Mouse (Mus musculus) right cerebral cortex, adult 18-20 months (tissue): ENCODE measurements at regions not wholly inside any gene's neighbourhood (a gene's known extent, or its start where the extent isn't known, plus 50 kb on each side); places are given as distances from the start of the nearest gene placed in this dataset.
A peak's percentile ranks its signal among the peaks of the same experiment; 100 is the strongest.

Experiments
- DNase-seq: peaks from one replicate; pipeline ENCODE4 v3.0.0; 2022; ENCODE audit warnings: mixed read lengths

DNA sequence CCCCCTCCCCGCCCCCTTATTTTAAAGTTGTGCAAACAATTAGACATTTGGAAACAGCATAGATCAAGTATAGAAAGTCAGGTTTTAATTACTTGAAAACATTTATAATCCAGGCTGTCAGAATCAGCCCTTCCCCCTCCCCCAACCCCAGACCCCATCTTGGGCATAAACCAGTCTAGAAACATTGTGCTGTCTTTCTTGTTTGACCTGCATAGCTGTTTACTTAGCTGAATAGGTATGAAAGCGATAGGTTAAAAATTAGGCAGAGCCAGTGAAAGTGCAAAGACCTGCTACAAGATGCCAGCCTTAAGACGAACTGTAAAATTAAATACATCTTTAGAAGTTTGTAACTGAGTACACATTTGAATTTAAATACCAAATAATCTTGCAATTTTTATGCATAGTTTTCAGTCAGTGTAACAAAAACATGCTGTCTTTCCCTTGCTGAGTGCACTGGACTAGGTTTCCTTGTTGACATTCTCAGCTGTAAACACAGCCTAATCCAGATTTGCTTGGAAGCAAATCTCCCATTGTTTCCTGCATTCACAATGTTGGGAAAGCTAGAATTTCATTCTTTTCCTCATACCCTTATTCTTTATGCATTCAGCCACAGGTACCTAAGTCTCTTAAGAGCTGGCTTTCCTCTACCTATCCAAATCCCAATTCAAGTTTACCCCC, 234.2 kb upstream of the Tbx18 start:
- DNase-seq: no peak

DNA sequence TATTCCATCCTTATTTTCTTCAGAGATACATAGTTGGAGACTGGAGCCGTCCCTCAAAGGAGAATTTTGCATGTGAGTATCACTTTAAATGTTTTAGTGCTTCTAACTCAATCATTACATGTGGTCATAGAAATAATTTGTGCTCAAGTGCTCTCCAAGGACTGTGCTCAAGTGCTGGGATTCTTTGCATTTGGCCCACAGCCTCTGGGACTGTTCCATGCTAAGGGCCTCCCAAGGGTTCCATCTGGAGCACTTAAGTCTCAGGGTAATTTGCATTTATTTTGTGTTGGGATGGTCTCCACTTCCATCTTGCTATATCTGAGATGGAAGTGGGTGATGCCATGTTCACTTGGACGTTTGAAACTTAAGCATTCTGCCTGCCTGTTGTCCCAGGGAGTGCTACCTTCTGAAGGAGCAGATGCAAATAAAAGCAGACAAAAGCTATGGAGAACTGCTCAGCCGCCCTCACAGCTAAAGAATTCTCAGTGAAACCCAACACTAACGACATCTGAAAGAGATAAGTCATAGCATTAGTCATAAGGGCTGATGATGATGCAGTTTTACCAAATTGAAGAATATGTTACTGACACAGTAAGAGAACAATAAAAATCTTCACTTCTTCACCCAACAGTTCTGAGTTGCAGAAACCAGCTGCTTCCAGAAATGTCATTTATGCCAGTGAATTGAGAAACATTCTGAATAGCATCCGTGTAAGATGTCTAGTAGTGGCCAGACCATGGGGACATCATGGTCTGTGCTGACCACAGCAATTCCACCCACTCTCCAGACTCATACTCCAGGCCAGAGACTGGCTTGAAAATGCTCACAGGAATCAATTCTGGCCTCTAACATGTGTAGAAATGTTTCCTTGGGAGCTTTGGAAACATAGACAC, 237.4 kb upstream of the Tbx18 start:
- no peak for DNase-seq

DNA sequence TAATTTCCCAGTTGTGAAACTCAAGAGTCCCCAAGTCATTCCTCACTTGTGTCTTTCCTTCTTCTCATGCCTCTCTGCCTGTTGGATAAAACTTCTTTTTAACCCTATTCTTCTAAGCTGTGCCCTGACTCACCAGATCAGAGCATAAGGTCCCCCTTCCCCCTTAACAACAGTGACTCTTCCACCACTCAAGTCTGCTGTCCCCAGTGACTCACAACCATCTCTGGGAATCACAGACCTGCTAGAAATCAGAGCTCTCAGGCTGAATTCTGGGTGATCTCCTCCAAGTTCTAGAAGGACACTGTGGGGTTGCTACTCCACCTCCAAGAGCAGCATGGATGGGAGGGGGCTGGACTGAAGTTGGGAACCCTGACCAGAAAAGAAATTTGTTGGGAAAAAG, 239.5 kb upstream of the Tbx18 start:
- no peak for DNase-seq

DNA sequence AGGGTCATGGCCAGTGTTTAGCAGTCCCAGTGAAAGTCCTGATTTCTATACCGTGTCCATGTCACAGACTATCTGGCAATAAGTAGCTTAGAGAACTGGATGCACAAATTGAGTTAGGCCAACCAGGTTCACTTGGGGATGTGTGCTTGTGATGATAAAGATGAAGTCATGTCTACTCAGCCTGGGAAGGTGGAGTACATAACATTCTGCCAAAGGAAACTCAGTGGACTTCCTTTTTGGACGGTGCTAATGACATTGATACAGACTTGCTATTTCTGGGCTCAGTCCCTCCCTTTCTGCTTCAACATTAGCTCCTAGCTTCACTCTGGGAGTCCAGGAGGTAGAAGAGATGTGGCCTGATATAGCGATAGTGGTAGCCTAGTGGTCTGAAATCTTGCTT, 240.7 kb upstream of the Tbx18 start:
- no peak for DNase-seq

DNA sequence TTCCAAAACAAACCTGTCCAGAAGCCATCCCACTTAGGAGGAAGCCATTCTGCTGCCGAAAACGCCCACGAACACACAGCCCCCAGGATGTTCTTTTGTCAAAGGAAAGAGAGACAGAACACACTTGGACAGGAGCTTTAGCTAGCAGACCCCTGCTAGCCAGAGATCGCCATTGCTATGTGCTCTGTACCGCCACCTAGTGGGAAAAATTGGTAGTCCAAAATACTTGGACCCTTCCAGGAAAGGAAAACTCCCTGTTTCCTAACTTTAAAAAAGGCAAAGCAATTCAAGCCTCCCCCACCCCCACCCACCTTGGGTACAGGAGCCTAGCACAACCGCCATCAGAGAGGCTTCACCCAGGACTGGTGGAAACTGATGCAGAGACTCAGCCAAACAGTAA, 242.5 kb upstream of the Tbx18 start:
- no peak for DNase-seq

DNA sequence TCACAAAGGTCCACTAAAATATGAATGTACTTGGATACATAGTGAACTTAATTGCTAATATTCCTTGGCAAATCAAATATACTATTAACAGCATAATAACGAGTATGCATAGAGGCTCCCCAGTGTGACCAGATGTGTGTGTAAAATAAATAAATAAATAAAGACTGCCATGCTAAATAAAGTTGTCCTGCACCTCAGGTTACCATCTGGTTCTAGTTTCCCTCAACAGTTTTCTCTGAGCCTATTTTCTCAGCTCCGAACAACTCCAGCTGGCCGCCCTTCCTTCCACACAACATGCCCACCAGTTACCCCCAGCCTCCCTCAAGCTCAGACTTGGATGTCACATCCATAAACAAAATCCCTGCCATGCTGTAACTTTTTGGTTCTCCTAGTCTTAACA, 253.8 kb upstream of the Tbx18 start:
- no peak for DNase-seq

DNA sequence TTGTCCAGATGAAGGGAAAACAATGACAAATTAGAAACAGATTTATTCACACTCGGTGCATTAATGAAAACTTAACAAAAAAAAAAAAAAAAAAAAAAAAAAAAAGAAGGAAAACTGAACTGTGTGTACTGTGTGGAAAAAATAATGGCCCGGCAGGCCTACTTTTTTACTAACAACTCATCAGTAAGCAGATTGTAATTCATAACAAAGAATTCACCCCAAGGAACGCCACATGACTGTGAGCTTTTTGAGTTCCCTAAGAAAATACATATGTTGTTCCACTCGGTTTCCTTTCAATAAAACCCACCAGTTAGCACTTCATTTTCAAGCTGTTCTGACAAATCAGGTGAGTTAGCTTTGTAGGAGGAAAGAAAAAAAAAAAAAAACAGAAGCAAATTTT, 254.4 kb upstream of the Tbx18 start:
- DNase-seq: no peak

DNA sequence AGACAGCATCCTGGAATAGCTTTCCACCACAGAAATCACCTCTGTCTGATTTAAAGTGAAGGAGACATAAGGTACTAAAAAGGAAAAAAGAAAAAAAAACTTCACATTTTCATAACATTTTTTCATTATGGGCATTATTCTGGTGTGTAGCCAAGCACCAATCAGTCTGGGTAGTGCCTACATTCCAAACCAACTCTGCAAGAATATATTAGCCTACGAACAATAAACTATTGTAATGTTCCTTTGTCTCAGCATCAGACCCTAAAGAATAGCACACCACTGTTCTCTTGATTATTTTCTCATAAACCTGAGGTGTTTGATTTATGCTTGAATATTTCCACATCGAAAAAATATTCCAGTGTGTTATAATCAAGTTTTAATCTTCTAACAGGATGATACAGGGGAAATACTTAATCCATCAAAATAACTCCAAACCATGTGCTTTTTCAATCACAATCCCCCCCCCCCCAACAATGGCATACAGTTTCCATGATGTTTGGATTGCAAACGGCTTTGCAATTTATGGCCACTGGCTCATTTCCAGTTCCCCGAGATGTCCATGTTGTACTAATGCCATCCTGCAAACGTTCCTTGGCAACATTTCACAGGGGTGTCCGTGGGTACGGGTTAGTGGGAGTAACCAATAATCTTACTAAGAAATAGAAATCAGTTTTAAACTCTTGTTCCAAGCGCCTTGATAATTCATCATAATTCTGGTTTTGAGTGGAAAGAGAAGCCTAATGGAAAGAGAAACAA, 275.1 kb upstream of the Tbx18 start:
- DNase-seq: no peak

DNA sequence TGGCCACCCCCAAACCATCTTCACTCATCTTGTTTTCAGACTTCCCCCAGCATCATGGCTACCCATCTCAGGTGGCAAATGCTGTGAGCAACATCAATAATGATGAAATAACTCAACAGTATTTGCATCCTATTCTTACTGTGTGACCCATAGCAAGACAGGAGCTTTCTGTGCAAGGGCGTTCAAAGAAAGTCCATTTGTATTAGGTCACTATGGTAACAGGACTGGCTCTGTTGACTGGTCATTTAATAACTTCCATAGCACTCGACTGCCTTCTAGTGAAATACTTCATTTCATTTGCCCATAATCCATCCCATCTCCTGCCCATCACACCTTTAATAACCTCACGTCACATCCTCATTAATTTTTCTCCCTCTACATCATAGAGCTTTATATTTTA, 292.7 kb upstream of the Tbx18 start:
- DNase-seq: no peak

DNA sequence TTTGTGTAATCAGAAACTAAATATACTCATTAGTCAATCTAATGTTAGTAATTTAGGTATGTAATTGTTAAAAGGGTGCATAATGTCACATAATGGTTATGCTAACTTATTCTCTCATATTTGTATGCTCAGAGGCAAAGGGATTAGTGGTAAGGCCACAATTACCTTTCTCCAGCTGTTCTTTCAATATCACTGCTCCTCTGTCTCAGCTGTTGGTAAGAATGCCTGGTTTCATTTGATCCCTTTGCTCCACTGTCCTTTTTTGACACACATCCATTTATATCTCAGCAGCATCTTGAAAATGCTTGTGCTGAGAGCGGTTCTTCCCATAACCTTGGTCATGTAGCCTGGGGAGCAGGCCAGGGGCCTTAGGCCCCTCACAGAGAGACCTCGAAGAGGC, 294.9 kb upstream of the Tbx18 start:
- no peak for DNase-seq

DNA sequence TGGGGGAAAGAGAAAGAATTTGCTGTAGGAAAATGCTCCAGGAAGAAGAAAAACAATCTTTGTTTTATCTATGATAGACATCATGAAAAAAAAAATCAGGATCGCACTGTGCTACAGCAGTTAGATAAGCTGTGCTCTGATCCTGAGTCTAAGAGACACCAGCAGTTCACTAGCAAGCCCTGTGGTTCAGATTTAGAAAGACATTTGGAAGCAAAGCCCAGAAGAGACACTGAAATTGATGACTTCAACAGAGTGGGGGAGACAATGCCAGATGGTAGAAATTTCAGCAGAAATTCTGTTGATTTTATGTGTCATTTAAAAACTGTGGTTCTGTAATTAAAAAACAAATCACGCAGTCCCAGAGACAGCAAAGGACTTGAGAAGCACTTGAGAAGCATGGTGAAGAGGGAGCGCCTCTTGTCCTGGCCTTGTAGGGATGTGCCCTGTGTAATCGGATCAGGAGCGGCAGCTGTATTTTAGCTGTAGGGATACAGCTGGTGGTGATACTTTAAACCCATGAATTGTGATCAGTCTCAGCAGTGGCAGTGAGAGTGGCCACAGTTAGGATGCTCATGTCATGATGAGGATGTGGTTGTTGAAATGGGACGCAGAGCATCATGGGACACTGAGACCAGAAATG, 296.4 kb upstream of the Nt5e start:
- no peak for DNase-seq

DNA sequence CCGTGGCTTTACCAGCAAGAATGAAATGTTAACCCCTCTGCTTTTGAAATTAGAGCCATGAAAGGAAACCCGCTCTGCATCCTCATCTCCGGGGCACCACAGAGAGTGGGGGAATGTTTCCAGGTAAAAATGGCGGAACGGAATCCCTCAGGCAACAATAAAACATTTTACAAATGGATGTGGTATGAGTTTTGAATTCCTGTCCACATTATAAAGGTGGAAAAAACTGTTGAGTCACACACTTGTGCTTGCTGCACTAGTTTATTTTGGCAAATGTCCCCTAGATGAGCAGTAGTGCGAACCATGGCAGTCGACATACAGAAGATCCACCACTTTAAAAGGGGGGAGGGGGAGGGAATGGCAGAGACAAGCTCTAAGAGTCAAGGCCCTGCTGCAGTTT, 289.4 kb upstream of the Nt5e start:
- DNase-seq: no peak

DNA sequence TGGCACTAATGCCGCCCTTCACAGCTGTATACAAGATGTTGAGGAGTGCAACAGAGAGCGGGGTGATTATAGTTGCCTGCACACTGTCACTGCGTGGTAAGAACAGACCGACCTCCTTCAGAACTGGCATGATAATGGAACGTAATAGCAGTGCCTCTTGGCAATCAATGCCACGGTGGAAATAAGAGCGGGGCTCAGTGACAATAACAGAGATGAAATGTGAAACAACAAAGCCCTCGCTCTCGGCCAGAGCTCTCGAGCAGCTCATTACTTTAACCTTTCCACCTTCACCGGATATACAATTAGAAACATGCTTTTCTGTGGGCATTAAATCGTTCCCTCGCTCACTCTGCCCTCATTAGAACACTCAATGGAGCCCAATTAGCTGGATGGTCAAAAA, 277.7 kb upstream of the Nt5e start:
- DNase-seq: no peak

DNA sequence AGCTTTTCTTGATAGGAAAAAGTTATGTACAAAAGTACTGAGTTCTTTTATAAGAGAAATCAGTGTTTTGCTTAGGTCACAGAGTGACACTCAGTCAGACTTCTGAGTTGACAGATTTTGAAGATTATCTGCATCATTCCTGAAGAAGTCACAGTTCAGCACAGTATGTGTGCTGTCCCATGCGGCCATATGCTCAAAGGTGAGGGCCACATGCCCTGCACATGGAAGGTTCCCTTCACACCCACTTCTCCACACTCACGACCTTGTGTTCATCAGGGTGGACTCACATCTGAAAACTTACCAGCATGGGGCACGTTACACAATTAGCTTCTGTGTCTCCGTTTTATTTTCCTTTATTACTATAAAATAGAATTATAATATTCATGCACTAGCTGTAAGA, 277.2 kb upstream of the Nt5e start:
- DNase-seq: no peak

DNA sequence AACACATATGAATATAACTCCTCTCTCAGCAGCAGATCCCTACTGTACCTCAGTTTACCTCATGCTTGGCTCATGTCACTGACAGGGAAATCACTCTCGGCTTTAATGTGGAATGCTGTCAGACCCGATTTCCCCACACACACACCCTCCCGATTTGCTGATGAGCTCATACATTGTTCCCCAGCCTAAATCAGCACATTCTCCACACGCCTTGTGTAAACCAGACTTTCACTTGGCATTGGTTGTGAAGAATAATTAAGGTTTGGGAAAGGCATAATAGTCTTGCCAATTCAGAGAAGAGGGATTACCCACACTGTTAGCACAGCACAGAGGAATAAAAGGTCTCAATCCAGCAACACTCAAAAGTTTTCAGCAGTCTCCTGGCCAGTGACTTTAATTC, 268.4 kb upstream of the Nt5e start:
- no peak for DNase-seq

DNA sequence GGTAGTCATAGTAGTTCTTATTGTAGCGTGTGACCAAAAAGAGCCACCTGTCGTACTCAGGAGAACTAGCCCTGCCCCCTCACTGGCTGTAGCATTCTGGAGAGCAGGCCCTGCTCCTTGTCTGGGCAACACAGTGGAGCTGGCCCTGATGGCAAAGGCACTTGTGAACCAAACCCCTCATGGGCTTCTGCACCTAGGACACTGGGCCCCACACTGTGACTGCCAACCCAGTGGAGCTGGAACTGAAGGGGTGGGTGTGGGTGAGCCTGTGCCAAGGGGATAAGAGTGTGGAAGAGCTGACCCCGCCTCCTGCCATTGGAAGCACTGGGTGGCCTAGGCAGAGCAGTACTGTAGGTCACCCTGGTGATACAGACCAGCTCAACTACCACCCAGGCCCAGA, 268.0 kb upstream of the Nt5e start:
- DNase-seq: no peak

DNA sequence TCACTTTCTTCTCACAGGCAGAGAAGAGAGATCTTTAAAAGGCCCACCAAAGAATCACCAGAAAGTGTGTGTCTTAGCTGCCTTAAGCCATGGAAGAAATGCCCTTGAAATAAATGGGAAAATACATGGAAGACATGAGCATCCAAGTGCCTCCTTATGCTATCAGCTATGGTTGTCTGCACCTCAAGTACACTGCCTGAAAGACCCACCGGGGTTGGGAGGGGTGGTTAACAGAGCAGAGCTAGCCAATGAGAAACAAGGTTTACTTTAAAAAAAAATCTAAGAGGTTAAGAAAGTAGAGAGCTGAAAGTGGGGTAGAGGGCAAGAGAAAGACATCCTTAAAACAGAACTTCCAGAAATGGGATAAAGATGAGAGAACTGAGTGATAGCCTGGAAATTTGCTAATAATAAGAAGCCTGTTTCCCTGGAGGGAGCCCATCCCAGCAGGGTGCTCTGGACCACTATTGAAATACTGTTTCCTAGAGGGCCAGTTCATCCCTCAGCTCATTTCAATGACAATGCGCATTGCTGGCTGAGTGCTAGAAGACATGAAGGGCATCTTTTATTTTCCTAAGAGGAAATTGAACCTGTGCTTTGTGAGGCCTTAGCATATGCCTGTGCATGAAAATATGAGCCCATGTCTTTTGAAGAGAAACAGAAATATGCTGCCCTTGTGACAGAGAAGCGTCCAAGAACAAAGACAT, 262.9 kb upstream of the Nt5e start:
- DNase-seq: no peak

DNA sequence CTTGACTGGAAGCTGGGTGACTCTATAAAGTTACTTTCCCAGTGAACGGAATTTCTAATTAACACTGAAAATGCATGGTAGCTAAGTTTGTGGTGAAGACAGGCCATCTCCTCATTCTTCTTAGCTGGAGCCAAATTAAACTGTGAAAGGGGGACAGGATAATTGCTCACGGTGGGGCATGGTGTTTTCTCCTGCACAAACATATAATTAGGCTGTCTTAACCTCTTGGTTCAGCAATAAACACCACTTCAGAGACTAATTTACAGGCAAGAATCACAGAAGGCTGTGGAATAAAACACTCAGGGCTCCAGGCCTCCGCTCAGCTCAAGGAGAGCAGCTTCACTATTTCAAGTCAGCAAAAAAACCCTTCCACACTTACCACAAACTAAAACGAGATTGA, 261.9 kb upstream of the Nt5e start:
- no peak for DNase-seq

DNA sequence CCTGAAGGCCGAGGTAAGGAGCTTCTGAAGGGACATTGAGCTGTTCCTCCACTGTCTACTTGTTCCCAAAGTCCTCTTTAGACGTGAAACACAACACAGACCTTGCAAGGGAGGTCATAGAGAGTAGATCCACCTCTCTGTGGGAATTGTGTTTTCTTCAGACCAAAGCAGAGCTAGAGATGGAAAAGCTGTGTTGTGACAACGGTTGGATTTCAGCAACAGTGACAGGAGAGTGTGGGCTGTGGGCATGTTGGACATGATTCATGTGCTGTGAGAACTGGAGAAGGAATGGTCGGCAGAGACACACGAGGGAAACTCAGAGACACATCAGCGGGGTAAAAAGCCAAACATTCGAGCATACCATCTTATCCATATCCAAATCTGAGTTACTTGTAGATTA, 261.2 kb upstream of the Nt5e start:
- DNase-seq: no peak

DNA sequence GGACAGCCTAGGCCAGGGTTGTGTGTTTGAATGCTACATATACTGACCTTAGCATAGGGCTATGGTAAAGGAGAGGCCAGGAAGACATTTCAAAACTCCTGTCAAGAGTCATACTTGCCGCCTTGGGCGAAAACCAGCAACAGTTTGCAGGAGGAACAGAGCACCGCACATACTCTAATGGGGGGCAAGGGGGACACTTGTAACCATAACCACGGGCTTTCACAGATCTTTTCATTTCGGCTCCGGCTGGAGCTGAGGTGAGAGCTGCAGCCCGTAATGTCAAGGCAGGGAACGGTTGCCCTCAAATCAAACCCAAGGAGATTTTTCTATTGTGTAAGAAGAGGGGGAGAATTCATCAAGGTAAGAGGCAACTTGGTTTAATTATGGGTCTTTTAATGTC, 258.7 kb upstream of the Nt5e start:
- no peak for DNase-seq

DNA sequence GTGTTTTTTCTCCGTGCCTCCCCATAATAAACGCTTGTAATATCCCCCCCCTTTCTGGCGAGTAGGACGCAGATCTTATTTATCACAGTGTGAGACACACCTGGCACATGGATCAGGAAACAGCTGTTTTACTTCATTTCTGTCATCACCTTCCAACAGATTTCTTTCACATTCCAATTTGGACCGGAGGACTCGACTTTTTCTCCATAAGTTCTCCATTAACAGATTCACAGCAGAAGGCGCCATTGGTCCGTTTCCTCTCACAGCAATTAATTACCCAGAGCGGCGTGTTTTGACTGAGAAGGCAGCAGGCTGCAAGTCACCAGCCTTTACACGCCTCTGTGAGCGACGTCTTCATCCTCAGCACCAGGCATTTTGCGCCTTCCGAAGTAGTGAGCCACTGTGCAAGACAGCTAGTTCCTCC, 258.1 kb upstream of the Nt5e start:
- no peak for DNase-seq

DNA sequence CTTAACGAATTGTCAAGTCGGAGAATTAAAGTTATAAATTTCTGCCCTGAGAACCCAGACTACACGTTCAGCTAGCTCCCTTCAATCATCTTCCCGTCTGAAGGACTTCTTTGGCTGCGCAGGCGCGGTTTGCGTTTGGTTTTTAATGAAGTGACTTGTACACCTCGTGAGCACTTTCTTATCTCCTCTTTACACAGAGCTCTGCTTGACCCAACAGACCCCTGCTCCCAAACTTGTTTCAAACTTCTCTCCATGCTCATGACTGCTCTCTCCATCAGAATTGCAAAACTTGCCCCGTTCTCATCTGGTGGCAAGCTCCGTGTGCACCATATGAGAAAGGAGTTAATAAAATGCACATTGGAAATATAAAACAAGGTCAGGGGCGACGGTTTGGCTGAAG, 257.2 kb upstream of the Nt5e start:
- no peak for DNase-seq

DNA sequence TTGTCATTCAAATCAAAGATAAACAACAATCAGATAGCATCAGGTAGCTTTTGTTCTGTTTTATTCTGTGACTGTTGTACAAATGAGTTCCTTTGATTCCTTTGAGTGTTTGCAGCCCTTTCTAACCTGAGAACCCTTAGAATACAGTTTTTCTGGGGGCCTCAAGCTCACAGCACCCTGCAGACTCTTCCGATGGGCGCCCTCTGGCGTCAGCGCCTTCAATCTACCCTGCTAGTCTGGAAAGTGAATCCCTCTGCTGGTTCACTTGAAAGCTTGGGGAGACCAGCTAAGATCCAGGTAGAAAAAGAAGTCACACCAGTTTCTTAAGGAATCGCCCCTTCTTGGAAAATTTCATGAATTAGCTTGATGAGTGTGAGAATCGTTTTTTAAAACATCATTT, 253.8 kb upstream of the Nt5e start:
- DNase-seq: peak; percentile 52
